Mouse (Mus musculus): ENCODE data around the gene Tnnc1.

Tnnc1 gene

DNA sequence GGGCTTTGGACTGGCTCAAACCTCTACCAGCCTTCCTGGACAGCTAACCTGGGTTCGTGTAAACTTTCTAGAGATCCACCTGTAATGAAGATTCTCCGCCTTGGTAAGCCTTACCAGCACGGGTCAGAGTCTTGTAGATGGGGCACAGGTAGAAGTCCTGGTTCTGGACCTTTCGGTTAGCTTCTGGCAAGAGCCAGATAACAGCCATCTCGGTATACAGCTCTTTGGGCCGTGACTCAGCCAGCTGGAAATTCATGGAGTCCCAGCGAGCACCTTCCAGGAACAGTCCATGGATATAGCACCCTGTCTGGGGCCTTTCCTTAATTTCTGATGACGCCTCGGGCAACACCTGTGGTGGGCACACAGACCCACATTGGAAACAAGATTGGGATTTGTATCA is 52.8 kb downstream of the Tnnc1 start:
- peak; percentile 72 for DNase-seq
